Mouse (Mus musculus) kidney, adult 2 months (tissue): ENCODE measurements around the gene Slc9c1.

Experiments used
- CTCF ChIP-seq: fragments of 200-500 bp; conservative IDR thresholded peaks from 2 replicates; pipeline ENCODE4 v1.5.1; 2011; ENCODE audit warnings: low read depth, mild to moderate bottlenecking, control low read depth, low read length, moderate library complexity, mixed read lengths; ENCODE audit not compliant: insufficient read depth, insufficient read length
- POLR2A ChIP-seq: fragments of 200-500 bp; IDR thresholded peaks from one replicate; pipeline ENCODE4 v1.6.1; 2011; ENCODE audit warnings: low read depth, low read length, control low read depth

DNA sequence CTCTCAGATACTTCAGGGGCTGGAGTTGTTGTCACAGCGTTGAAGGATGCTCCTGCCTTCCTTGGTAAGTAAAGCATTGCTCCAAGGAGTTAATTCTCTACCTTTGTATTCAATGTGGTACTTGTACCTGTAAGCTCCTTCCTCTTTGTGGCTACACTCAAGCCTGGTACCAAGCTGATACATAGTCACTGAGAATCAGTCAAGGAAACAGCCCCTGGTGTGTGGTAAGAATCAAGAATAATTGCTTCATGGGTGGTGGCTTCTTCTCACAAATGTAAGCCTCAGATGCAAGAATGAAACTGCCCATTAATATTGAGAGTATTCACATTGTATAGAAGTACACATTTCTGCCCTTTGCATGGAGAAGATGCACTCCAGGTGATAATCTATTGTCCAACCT is 80.8 kb downstream of the Slc9c1 start:
- TF ChIP-seq CTCF, result no peak
- no peak for TF ChIP-seq POLR2A
